Mouse (Mus musculus): ENCODE measurements around the gene Ndufa13. TPM values are rescaled to one million over a fixed set of nuclear protein-coding genes. Genes with fewer than 3 reads are reported as not detected.
"Not testable (repeated sequence)": the region's sequence is repeated elsewhere in the genome, so short reads cannot be mapped to it uniquely, and the experiment has no call there.

Ndufa13 gene
- total RNA-seq (2015) (48.2 and 51.8 TPM in 2 replicates), total RNA-seq (2017) (99.5 and 114 TPM in 2 replicates)

DNA sequence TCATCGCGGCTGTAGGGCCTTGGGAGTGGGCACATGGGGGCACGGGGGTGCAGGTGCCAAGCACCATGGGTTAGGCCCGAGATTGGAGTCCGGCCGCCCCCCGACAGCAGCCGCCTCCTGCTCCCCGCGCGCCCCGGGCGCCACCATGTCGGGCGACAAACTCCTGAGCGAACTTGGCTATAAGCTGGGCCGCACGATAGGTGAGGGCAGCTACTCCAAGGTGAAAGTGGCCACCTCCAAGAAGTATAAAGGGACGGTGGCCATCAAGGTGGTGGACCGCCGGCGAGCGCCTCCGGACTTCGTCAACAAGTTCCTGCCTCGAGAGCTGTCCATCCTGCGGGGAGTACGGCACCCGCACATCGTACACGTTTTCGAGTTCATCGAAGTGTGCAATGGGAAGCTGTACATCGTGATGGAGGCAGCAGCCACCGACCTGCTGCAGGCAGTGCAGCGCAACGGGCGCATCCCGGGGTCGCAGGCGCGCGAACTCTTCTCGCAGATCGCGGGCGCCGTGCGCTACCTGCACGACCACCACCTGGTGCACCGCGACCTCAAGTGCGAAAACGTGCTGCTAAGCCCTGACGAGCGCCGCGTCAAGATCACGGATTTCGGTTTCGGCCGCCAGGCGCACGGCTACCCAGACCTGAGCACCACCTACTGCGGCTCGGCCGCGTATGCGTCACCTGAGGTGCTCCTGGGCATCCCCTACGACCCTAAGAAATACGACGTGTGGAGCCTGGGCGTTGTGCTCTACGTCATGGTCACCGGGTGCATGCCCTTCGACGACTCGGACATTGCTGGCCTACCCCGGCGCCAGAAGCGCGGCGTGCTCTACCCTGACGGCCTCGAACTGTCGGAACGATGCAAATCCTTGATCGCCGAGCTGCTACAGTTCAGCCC is at the start of gene Ndufa13, which contains the start of the genes Tssk6 and Yjefn3:
TSS of gene Ndufa13 (minus strand) at position 396 of the 900 bp plus-strand sequence.
TSS of gene Tssk6 (plus strand) at position 22 of the 900 bp plus-strand sequence.
TSS of gene Yjefn3 (minus strand) at position 550 of the 900 bp plus-strand sequence.
- peak; percentile 16 for ATAC-seq (replicated peaks; ENCODE audit: poor library complexity)

DNA sequence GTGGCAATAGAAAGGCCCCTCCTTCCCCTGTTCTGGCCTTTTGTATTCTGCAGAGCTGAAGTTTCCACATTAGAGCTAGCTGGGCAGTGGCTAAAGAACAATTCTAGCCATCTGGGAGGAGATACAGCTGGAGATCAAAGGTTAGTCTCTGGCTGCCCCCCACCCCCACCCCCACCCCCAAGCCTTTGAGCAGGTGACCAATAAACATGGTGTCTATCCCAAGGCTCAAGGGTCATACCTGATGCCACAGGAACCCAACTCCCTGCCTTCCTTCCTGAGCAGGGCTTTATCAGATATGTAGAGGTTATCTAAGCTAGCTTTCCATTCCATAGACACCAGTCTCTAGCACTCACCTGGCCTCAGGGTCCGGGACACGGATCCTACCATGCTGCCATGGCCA is 47.9 kb upstream of the Ndufa13 start:
- ATAC-seq (replicated peaks; ENCODE audit: poor library complexity) = no peak

DNA sequence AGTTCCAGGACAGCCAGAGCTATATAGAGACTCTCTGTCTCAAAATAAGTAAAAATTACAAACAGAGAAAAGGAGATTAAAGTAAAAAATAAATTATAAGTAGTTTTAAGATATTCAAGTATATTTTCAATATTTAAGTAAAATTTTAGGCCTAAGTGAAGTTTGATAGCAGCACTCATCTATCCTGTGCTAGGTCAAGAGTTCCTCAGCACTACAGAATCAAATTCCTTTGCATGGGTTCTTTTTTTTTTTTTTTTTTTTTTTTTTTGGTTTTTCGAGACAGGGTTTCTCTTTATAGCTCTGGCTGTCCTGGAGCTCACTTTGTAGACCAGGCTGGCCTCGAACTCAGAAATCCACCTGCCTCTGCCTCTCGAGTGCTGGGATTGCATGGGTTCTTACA is 40.1 kb upstream of the Ndufa13 start:
- ATAC-seq (replicated peaks; ENCODE audit: poor library complexity) = not testable (repeated sequence)

DNA sequence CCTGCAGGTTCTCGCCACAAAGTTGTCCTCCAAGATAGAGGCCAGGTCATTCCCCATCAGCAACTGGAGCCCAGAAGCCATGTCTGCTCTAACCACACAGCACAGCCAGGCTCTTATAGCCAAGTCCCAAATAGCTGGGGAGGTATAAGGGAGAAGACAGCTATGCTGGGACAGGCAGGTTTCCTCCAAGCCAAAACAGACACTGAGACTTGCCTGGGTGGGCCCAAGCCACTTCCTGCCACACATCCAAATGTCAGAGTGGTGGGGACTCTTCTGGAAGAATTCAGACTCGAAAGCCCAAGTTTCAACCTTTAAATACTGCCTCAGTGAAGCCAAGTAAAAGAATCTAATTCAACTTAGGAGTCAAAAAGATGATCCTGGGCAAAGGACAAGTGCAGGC is 38.0 kb upstream of the Ndufa13 start:
- no peak for ATAC-seq (replicated peaks; ENCODE audit: poor library complexity)

DNA sequence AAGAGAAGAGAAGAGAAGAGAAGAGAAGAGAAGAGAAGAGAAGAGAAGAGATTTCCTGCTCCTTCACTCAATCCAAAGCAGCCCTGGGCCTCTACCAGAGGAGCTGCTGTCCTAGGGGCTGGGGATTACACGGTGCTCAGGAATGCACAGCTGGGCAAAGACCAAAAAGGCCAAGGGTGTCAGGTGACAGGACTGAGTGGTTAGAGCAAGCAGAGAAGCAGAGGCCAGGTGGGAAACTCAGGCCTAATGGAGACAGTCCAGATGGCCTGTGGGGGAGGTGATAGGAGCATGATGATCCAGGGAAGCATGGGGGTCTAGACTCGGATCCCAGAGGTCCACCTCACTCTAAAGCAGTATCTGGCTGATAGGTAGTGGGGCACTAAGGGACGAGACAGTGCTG is 37.3 kb upstream of the Ndufa13 start:
- no peak for ATAC-seq (replicated peaks; ENCODE audit: poor library complexity)

DNA sequence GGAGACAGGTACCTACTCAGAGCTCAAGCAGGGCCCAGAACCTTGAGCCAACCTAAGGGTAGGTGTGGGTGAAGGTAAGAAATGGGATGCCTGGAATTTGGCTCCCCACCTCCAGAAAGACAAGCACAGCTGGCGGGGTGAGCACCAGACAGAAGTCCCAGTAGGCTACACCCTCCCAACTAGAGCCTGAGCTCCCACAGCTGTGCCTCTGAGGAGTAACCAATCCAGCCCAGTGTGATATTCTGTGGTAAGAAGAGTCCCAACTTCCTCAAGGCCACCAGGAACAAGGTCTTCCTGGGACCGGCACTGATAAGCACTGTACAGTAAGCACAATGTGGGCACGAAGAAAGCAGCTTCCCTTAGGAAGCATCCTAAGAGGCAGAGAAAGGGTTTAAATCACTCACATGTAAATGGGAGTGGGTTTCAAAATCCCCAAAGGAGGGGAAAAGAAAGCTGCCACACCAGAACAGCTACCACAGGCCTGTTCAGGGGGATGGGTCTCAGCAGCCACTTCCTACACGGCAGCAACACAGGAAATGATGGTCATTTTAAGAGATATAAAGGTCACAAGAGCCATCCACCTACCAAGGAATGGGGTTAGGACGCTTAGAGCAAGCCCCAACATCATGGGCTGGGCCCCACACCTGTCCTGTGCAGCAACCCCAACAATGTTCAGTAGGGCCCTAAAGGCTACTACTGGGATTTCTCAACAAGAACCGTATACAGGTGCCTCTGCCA is 36.1 kb upstream of the Ndufa13 start:
- peak; percentile 47; the same call in 1 of the 2 replicates for ATAC-seq (replicated peaks; ENCODE audit: poor library complexity)

DNA sequence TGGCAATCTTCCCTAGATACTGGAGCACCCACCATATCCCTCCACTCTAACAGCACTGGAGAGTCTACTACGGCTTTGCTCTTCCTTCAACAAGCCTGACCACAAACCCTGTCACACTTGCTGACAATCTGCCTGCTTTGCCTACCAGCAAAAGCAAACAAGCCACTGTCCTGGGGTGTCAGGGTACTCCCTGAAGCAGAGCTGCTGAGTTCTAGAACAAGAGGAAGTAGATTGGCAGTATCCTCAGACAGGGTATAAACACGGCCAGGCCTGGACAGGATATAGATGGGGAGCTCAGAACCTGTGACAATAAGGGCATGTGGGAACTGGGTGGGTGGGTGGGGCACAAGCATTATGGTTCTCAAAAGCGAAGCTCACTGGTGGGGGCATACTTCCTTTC is 35.1 kb upstream of the Ndufa13 start:
- no peak for ATAC-seq (replicated peaks; ENCODE audit: poor library complexity)

DNA sequence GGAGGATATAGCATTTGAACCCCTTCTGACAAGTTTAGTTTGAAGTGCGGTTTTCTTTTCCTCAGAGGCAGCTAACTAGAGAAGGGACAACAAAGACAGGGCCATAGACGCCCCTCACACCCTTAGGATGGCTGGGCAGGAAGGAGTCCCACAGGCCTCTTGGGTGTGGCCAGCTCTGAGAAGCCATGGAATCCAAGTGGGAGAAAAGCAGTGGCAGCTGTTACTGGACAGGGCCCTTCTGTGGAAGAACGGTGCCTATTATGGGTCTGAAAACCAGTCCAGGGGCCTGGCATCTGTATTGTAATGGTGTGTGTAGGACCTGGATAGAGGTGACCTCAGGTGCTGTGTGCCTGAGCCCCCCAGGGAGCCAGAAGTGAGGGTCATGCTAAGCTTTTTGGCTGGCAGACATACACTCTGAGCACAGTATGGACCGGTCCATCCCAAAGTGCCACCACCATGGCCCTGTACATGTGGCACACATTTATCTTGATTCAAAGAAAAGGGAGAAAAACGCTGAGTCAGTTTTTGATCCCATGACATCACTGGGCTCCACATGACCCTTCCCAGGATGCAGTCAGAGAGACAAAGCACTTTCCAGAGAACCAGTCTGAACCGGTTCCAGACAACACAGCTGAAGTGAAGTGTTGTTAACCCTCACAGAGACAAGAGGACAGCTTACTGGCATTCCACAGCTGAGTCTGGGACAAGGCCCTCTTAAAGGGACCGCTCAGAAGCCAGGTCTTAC is 33.9 kb upstream of the Ndufa13 start:
- no peak for ATAC-seq (replicated peaks; ENCODE audit: poor library complexity)

DNA sequence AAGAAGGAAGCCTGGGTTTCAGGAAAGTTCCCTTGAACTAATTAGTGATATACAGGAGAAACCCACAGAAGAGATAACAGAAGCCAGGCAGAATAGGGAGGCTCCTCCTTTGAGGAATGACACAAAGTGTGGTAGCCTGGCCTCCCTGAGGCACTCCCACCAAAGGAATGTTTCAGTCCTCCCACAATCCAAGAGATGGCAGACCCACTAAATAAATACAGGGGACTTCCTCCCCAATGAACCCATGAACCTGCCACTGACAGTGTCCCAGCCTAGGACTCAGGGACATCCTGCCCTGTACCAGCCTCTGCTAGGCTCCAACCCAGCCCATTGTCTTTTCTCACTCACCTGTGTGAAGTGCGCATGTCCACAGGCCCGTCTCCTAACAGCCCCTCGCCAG is 33.1 kb upstream of the Ndufa13 start:
- no peak for ATAC-seq (replicated peaks; ENCODE audit: poor library complexity)

DNA sequence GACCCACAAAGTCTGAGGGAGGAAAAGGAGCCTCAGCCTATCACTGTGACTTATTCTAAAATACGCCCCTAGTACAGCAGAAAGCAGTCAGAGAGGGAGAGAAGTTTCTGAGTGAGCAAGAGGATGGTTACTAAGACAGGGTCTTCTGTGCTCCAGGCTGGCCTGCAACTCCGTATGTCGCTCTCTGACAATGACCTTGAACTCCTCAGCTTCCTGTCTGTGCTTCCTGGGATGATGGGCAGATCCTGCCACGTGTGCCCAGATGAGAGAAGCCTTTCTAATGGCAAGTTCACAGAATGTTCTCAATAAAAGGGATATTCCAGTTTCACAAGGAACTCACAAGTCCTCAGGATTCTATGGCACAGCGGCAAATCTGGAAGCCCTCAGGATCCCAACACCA is 32.2 kb upstream of the Ndufa13 start:
- ATAC-seq (replicated peaks; ENCODE audit: poor library complexity) = no peak

DNA sequence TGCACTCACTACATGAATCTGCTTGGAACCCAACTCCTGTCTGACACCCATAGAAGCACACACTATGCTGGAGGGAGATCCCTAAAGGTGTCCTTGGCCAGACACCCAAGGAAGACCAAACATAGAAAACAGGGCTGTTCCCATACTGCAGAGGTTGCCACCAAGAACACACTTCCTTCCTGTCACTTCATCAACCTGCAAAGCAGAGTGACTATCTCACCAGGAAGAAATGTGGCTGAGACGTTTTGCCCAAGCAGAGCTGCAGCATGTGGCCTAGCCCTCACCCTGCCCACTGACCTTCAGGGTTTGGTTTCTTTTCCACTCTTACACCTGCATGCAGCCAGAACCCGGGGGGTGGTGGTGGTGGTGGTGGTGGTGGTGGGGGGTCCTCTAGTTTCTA is 31.5 kb upstream of the Ndufa13 start:
- no peak for ATAC-seq (replicated peaks; ENCODE audit: poor library complexity)

DNA sequence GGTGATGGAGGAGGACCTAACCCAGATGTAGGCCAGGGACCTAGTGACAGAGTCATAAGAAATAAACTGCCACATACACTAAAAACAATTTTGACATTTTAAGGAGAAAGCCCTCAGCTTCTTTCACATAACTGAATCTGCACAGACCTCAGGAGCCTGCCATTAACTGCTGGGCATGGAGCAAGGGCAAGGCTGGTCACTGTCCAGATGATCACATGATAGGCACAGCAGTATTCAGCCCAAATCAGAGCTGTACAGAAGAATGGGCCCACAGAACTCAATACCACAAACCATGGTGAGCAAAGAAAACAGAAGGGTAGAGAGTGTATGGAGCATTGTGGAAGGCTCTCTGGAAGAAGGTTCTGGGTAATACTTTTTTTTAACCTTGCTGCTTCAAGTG is 24.5 kb upstream of the Ndufa13 start:
- ATAC-seq (replicated peaks; ENCODE audit: poor library complexity) = no peak

DNA sequence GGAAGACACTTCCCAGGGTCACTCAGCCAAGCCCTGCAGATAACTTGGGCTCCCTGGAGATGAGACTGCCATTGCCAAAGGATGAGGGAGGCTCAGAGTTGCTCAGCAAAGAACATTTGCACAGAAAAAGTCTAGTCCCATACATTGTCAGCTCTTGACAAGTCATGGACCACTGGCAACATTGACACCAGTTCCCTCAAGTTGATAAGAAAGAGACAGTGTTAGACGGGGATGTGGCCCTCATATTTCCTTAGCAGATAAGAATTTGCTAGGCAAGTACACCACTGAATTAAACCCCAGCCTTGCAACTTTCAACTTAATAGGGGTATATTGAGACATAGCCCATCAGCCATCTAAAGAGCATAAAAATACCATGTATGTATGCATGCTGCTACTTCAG is 21.6 kb upstream of the Ndufa13 start:
- no peak for ATAC-seq (replicated peaks; ENCODE audit: poor library complexity)

DNA sequence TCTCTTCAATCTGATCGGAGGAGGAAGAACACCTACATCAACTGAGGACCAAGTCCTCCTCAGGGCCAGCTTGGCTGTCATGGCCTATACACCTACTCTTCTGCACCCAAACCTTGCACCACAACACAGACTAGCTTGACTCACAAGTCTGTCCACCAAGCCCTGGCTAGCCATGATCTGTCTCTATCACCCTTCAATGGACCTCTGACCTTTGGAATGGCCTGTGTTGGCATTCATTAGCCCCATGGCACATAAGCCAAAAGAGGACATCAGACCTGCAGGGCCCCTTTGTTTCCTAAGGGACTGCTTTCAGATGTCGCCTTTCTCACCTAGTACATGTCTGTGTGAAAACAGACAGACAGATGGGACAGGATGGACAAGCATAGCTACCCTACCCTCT is 18.8 kb upstream of the Ndufa13 start:
- no peak for ATAC-seq (replicated peaks; ENCODE audit: poor library complexity)

DNA sequence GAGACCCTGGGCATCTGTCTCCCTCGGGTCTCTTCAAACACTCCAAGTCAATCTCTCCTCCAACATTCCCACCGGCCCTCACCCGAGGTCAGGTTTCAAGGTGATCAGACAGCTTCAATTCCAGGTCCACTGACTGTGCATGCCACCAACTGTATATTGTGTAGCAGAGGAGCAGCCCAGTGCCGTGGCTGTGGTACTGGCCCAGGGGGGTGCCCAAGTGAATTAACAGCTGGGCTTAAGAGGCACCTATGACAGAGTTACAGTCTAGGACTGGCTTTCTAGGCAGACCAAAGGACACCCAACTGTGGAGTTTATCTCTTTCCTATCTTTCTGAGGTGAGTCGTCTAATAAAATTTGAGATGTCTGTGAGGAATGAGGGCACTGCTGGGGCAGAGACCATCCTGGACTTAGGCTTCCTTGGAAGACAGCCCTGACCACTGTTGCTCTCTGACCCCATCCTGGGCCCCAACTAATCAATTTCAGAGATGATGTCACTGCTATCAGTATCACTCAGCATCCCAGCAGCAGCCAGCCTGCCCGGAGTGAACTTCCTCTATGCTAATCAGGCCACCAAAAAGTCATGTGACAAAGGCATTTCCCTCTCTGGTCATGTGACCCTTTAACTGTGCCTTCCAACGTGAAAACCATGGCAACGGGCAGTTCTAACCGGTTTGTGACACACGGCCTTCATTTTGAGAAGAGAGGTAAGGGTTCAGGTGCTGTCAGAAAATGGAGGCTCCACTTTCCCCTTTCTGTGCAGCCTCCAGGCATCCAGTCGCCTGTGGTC is 17.7 kb upstream of the Ndufa13 start:
- ATAC-seq (replicated peaks; ENCODE audit: poor library complexity) = peak; percentile 63

DNA sequence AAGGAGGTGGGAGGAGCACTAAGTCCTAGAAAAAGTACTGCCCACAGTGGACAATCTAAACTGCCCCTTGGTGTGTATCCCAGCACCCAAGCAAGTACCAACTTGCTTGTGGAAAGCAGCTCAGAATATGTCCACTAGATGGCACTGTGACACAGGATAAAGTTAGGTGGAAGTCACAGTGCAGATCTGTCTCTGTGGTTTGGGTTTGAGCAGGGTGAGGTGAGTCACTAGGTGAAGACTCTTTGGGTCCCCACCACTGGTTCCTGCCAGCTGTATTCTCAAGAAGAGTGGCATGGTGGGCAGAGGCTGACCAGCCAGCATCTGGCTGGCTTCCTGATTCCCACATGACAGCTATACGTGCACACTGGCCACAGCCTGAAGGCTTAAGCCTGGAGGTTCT is 16.7 kb upstream of the Ndufa13 start:
- peak; percentile 84 for ATAC-seq (replicated peaks; ENCODE audit: poor library complexity)

DNA sequence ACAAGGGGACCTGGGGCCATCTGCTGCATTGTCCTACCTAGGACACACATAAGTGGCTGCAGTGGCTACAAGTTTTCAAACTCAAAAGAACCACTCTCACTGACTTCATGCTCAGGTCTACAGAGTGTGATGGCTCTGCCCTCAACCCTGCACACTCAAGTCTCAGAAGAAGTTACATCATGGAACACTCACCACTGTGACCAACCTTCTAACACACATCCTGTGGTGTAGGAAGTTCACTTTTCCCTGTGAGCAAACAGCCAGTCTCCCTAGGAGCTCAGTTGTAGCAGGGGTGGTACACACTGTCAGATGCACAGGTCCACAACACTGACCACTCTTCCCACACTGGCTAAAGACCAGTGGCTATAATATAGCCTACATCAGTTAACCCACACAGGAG is 16.1 kb upstream of the Ndufa13 start:
- ATAC-seq (replicated peaks; ENCODE audit: poor library complexity) = no peak

DNA sequence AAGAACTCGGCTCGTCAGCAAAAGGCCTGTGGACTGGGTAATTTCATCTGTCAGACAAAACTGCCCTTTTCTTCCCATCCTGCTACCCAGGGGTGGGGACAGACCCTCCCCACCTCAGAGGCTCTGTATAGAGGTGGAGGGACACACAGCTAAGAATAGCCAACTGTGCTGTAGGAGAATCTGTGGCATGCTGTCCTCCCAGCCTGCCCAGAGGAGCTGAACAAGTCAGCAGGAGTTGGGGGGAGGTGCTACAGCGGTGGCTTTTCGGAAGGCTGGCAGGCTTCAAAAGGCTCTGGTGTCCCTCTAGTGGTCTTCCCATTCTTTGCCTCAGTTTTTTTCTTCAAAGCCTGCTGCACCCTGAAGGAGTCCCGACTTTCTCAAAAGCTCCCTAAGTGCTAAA is 13.4 kb upstream of the Ndufa13 start:
- no peak for ATAC-seq (replicated peaks; ENCODE audit: poor library complexity)

DNA sequence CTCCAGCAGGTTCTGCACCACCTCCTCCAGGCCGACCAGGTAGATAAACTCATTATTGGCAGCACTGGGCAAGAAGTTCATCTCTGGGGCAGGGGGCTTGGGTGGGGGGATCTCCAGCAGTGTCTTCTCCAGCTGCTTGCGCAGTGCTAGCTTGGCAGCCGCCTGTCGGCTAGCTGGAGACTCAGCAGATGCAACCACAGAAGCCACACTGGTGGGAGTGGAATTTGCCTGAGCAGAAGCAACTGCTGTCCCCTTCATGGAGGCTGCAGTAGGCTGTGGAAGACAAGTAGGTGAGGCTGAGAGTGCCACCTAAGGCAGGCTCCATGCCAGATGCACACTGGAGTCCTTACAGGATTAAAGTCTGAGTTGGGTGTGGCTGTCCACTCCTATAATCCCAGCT is 12.2 kb upstream of the Ndufa13 start:
- ATAC-seq (replicated peaks; ENCODE audit: poor library complexity) = no peak

DNA sequence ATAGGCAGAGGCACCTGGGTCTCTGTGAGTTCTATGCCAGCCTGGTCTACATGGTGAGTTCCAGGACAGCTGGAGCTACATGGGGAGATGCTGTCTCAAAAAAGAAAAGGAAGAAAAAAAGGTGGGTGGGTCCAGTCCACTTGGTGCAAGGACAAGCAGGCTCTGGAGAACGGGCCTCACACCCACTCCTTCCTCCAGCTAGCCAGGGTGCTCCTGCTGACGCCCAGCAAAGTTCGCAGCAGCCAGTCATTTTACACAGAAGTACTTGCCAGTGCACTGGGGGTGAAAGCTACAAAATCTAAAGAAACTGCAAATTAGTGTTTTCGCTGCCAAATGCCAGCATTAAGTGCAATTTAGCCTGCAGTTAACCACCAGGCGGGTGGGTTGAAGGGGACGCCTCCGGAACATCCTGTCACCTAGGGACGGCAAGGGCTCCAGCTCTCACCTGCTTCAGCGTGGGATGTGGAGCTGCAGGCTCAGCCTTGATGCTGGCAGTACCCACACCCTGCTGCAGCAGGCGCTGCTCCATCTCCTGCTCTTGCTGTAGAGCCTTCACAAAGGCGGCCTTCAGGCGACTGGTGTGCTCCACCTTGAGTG is 10.2 kb upstream of the Ndufa13 start:
- ATAC-seq (replicated peaks; ENCODE audit: poor library complexity) = no peak

Measured in megakaryocyte progenitor cell, adult 5-6 weeks (primary cell).